Mouse (Mus musculus): ENCODE data around the gene Xrcc3. TPM values are rescaled to one million over a fixed set of nuclear protein-coding genes. Genes with fewer than 3 reads are reported as not detected.

Xrcc3 gene
- polyA plus RNA-seq, 1 experiment from 2014 or later = 10.8 TPM

DNA sequence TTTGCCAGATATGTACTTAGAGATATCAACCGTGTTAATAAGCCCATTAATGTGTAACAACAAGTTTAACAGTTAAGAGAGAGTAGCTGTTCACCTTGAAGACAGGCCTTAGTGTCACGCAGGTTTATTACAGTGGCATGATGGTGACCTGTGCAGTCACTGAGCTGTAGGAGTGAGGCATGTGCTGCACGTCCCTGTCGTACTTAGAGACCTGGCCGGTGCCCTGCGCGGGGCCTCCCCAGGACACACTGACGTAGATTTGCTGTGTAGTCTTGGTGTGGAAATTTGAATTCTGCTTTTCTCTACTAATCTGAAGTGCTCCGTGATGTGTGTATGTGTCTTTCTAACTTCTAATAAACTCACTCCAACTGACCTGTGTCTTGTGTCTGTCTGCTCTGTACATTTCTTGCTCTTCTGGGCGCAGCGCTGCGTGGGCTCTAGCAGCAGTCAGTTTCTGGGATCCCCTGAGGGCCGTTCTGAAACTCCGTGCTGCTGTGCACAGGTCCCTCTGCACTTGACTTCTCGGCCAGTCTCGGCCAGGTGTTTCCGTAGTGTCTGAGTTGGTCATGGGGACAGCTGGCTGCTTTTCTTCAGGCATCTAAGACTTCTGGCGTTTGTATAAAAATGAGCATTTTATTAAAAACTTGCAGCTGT, 19.0 kb downstream of the Xrcc3 start:
- H3K27me3 ChIP-seq = no peaks in the 10 kb centered on the region
- no peak overlapping the region for H3K27ac ChIP-seq
- no peaks in the 10 kb centered on the region for H3K9me3 ChIP-seq
- no peaks in the 10 kb centered on the region for H3K4me1 ChIP-seq
- WGBS = 92% methylated on average over 18 of the region's 18 CpGs
- H3K4me3 ChIP-seq = no peak overlapping the region
- ATAC-seq (ENCODE audit: insufficient number of reproducible peaks, insufficient read depth, low FRiP score, low TSS enrichment) = no peak
- H3K9ac ChIP-seq = no peak overlapping the region
- H3K4me2 ChIP-seq (replicated peaks) = no peak overlapping the region
- peaks cover 94% of the 10 kb centered on the region for H3K36me3 ChIP-seq

DNA sequence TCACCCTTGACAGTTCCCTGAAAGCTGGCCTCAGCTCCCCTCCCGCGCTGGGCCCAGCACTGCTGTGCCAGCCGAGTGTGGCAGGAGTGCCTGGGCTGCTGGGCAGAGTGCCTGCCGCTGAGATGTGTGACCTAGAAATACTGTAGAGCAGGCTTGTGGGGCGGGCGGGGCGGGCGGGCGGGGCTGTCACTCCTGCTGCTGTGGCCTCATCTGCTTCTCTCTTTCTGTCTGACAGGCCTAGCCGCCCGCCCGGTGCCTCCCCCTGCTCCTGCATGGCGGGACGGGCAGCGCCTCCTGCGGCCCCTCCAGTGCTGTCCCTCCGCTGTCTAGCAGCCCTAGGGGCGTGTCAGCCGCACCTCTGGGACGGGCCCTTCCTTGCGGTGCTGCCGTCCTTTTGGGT, 19.6 kb downstream of the Xrcc3 start:
- no peak; the same call in 1 of the 2 replicates for ATAC-seq (ENCODE audit: insufficient number of reproducible peaks, insufficient read depth, low FRiP score, low TSS enrichment)

DNA sequence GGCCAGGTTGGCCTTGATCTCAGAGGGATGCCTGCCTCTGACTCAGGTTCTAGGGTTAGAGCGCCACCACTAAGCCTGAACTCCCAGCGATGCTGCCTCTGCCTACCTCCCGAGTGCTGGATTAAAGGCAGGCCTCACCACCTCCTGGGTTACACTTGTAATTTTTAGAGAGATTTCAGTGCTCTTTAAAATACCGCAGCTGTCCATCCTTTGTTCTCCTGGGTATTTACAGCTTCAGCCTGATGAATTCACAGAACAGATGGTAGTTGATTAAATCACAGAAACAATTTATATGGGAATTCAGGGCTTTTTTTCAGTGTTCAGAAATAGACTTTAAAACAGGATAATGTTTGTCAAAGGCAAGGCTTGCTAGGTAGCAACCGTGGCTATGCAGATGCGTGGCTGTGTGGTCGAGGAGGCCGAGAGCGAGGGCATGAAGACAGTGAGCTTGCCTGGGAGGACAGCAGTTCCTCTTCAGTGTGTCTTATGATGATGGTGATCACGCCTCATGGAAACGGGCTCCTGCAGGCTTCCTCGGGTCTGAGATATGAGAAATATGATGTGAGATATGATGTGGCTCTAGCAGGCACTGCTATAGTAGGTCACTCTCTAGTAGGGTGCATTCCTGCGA, 22.1 kb downstream of the Xrcc3 start:
- 90% methylated on average over 13 of the region's 13 CpGs for WGBS
- no peak for ATAC-seq (ENCODE audit: insufficient number of reproducible peaks, insufficient read depth, low FRiP score, low TSS enrichment)

More for the DNA sequence above, 19.6 kb downstream of the Xrcc3 start:
- Histone ChIP-seq H3K9ac (no peak overlapping the region), H3K36me3 (peaks cover 95% of the 10 kb centered on the region), H3K4me3 (no peak overlapping the region), H3K27me3 (no peaks in the 10 kb centered on the region), H3K9me3 (no peaks in the 10 kb centered on the region), H3K27ac (no peak overlapping the region), H3K4me1 (no peaks in the 10 kb centered on the region), H3K4me2 (replicated peaks) (no peak overlapping the region)
- 82% methylated on average over 22 of the region's 22 CpGs for WGBS

DNA sequence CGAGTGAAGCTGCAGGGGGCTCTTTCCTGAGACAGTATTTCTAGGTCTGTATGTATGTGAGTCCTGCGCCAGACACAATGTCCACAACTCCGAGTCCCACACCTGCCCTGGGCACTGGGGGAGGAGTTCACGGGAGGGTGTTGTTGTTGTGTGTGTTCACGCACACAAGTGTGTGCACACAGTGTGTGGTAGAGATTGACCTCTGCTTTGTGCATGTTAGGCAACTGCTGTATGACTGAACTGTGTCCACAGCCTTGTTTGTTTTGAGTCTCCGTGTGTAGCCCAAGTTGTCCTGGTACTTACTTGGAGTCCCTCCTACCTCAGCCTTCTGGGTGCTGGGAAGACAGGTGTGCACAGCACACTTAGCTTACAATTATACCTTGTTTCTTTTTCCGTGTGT, 23.0 kb downstream of the Xrcc3 start:
- 93% methylated on average over 7 of the region's 7 CpGs for WGBS
- H3K27me3 ChIP-seq = no peaks in the 10 kb centered on the region
- H3K4me3 ChIP-seq = no peak overlapping the region
- H3K4me2 ChIP-seq (replicated peaks) = no peak overlapping the region
- H3K27ac ChIP-seq = no peak overlapping the region
- H3K4me1 ChIP-seq = no peaks in the 10 kb centered on the region
- H3K9me3 ChIP-seq = no peaks in the 10 kb centered on the region
- no peak for ATAC-seq (ENCODE audit: insufficient number of reproducible peaks, insufficient read depth, low FRiP score, low TSS enrichment)
- H3K9ac ChIP-seq = no peak overlapping the region
- peaks cover 97% of the 10 kb centered on the region for H3K36me3 ChIP-seq

More for the DNA sequence above, 22.1 kb downstream of the Xrcc3 start:
- H3K27ac ChIP-seq = no peak overlapping the region
- no peak overlapping the region for H3K4me3 ChIP-seq
- H3K27me3 ChIP-seq = no peaks in the 10 kb centered on the region
- no peak overlapping the region for H3K4me2 ChIP-seq (replicated peaks)
- H3K9me3 ChIP-seq = no peaks in the 10 kb centered on the region
- peaks cover 97% of the 10 kb centered on the region for H3K36me3 ChIP-seq
- H3K4me1 ChIP-seq = no peaks in the 10 kb centered on the region
- H3K9ac ChIP-seq = no peak overlapping the region

DNA sequence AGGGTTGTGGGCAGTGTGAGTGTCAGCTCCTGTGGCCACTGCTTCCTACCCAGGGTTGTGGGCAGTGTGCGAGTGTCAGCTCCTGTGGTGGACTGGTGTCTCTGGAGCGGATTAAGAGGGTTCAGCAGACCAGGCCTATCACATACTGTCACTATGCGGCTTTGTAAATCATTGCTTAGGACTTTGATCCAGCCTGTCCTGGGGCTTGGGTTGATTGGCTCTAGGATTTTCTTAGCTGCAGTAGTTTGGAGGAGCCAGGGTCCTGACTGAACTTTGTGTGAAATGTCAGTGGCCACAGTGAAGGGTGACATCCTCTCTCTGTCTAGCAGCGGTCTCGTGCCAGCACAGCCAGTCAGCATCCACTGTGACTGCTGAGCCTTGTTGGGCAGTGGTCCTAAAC, 23.6 kb downstream of the Xrcc3 start:
- no peak overlapping the region for H3K27ac ChIP-seq
- no peak overlapping the region for H3K4me3 ChIP-seq
- H3K27me3 ChIP-seq = no peaks in the 10 kb centered on the region
- no peaks in the 10 kb centered on the region for H3K4me1 ChIP-seq
- H3K9ac ChIP-seq = no peak overlapping the region
- WGBS = 93% methylated on average over 5 of the region's 5 CpGs
- H3K4me2 ChIP-seq (replicated peaks) = no peak overlapping the region
- ATAC-seq (ENCODE audit: insufficient number of reproducible peaks, insufficient read depth, low FRiP score, low TSS enrichment) = no peak
- H3K36me3 ChIP-seq = peaks cover 97% of the 10 kb centered on the region
- no peaks in the 10 kb centered on the region for H3K9me3 ChIP-seq

DNA sequence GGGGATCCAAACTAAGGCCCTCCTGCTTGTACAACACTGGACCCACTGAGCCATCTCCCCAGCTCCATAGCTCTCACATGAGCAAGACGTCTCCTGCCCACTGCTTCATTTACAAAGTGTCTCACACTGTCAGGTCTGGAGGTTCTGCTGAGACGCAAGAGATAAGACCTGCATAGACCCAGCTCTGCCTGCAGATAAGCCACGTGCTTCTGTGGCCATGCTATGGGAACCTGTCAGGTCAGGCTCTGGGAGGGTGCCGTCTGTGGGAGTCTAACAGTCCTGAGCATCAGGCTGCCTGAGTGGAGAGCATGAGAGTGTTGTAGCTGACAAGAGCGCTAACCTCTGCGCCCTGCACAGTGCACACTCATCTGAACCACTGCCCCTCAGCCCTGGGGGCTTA, 26.7 kb downstream of the Xrcc3 start:
- H3K36me3 ChIP-seq = peaks cover 95% of the 10 kb centered on the region
- WGBS = 92% methylated on average over 6 of the region's 6 CpGs
- no peak for ATAC-seq (ENCODE audit: insufficient number of reproducible peaks, insufficient read depth, low FRiP score, low TSS enrichment)
- H3K4me3 ChIP-seq = no peak overlapping the region
- no peak overlapping the region for H3K9ac ChIP-seq
- H3K4me2 ChIP-seq (replicated peaks) = no peak overlapping the region
- H3K27ac ChIP-seq = no peak overlapping the region
- H3K27me3 ChIP-seq = no peaks in the 10 kb centered on the region
- H3K9me3 ChIP-seq = no peaks in the 10 kb centered on the region
- H3K4me1 ChIP-seq = no peaks in the 10 kb centered on the region

DNA sequence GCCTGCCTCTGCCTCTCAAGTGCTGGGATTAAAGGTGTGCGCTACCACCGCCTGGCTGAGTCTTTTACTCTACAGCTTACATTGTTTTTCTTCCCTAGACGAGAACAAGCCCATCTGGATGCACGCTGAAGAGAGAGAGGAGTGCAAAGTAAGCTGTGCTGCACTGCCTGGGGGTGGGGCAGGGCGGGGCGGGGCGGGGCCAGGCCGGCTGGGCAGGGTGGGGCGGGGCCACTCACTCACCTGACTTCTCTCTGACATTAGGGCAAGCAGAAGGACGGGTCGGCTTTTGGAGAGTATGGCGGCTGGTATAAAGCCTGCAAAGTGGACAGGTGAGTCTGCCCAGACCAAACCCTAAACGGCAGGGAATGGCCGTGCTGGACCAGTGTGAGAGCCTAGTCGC, 28.5 kb downstream of the Xrcc3 start:
- 75% methylated on average over 15 of the region's 15 CpGs for WGBS
- Histone ChIP-seq H3K27ac (no peak overlapping the region), H3K36me3 (peaks cover 95% of the 10 kb centered on the region), H3K4me2 (replicated peaks) (no peak overlapping the region), H3K9ac (no peak overlapping the region), H3K9me3 (no peaks in the 10 kb centered on the region), H3K4me1 (no peaks in the 10 kb centered on the region), H3K4me3 (no peak overlapping the region), H3K27me3 (no peaks in the 10 kb centered on the region)
- no peak for ATAC-seq (ENCODE audit: insufficient number of reproducible peaks, insufficient read depth, low FRiP score, low TSS enrichment)

DNA sequence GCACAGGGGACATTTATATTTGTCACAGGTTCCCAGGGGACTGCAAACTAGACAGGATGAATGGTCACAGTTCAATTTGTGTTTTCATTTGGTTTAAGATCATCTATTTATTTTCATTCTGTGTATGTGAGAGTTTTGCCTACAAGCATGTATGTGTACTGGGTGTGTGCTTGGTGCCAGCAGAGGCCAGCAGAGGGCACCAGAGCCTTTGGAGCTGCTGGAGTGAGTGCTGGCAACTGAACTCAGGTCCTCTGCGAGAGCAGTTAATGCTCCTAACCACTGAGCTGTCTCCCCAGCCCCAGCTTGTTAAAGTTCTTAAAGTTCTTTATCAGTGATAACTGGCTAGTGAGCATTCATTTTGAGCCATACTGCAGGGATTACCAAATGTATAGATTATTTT, 34.1 kb downstream of the Xrcc3 start:
- Histone ChIP-seq H3K9me3 (no peaks in the 10 kb centered on the region), H3K36me3 (peaks cover 95% of the 10 kb centered on the region), H3K4me1 (no peaks in the 10 kb centered on the region), H3K9ac (no peak overlapping the region), H3K27me3 (no peaks in the 10 kb centered on the region), H3K4me2 (replicated peaks) (no peak overlapping the region), H3K4me3 (no peak overlapping the region), H3K27ac (no peak overlapping the region)
- ATAC-seq (ENCODE audit: insufficient number of reproducible peaks, insufficient read depth, low FRiP score, low TSS enrichment) = no peak
- WGBS = 100% methylated on average over 1 of the region's 1 CpGs

DNA sequence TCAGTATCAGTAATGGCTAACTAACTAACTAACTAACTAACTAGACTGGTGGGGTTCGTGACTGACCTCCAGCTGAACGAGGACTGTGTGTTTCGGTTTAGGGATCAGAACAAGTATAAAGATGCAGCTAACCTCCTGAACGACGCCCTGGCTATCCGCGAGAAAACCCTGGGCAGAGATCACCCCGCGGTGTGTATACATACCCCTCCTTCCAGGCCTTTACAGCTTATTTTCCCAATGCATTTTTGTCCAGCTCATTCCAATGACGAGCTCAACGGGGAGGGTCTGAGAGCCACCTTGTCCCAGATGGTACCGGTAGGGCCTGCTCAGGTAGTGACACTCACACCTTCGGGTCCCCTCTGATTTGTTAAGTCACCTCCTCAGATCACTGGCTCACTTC, 35.8 kb downstream of the Xrcc3 start:
- 94% methylated on average over 13 of the region's 13 CpGs for WGBS
- peaks cover 97% of the 10 kb centered on the region for H3K36me3 ChIP-seq
- no peak overlapping the region for H3K4me3 ChIP-seq
- H3K9ac ChIP-seq = no peak overlapping the region
- no peak for ATAC-seq (ENCODE audit: insufficient number of reproducible peaks, insufficient read depth, low FRiP score, low TSS enrichment)
- H3K4me2 ChIP-seq (replicated peaks) = no peak overlapping the region
- no peaks in the 10 kb centered on the region for H3K27me3 ChIP-seq
- H3K4me1 ChIP-seq = no peaks in the 10 kb centered on the region
- H3K27ac ChIP-seq = no peak overlapping the region
- H3K9me3 ChIP-seq = no peaks in the 10 kb centered on the region

DNA sequence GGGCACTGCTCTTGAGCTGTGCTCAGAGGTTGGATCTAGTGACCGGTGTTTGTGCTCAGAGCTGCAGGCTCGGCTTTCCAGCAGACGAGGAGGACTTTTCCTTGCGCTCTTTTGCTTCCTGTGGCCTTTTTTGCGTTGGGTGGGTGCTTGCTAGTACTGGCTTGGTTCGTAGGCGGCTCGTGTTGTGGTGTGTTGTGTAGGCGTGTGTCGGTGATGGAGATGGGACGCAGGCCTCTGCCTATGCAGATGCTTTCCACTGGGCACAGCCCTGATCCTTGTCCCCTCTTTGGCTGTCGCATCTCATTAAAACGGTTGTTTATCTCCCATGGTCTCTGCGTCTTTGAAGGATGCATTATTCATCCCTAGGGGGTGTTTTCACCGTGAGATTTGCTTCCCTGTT, 38.8 kb downstream of the Xrcc3 start:
- Histone ChIP-seq H3K27me3 (no peaks in the 10 kb centered on the region), H3K9ac (no peak overlapping the region), H3K4me1 (peaks cover under 1% of the 10 kb centered on the region; the same call in 1 of the 2 replicates), H3K36me3 (peaks cover 79% of the 10 kb centered on the region), H3K27ac (no peak overlapping the region), H3K9me3 (no peaks in the 10 kb centered on the region), H3K4me2 (replicated peaks) (no peak overlapping the region), H3K4me3 (no peak overlapping the region)
- ATAC-seq (ENCODE audit: insufficient number of reproducible peaks, insufficient read depth, low FRiP score, low TSS enrichment) = no peak
- WGBS = 82% methylated on average over 15 of the region's 15 CpGs

DNA sequence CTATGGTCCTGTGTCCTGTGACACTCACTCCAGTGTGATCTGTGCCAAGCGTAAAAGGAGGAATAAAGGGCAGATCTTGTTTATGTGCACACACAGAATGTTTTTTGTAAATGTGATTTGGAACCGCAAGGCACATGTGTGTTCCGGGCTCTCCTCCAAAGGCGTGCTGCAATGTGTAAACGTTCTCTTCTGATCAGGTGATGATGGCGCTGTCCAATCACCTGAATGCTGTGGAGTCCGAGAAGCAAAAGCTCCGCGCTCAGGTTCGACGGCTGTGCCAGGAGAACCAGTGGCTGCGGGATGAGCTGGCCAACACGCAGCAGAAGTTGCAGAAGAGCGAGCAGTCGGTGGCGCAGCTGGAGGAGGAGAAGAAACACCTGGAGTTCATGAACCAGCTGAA, 39.5 kb downstream of the Xrcc3 start:
- WGBS = 91% methylated on average over 16 of the region's 16 CpGs
- ATAC-seq (ENCODE audit: insufficient number of reproducible peaks, insufficient read depth, low FRiP score, low TSS enrichment) = no peak
- no peak overlapping the region for H3K4me3 ChIP-seq
- no peak overlapping the region for H3K9ac ChIP-seq
- no peak overlapping the region for H3K4me2 ChIP-seq (replicated peaks)
- peaks cover 72% of the 10 kb centered on the region for H3K36me3 ChIP-seq
- no peak overlapping the region for H3K27ac ChIP-seq
- H3K27me3 ChIP-seq = no peaks in the 10 kb centered on the region
- peaks cover 7% of the 10 kb centered on the region for H3K4me1 ChIP-seq
- H3K9me3 ChIP-seq = no peaks in the 10 kb centered on the region

DNA sequence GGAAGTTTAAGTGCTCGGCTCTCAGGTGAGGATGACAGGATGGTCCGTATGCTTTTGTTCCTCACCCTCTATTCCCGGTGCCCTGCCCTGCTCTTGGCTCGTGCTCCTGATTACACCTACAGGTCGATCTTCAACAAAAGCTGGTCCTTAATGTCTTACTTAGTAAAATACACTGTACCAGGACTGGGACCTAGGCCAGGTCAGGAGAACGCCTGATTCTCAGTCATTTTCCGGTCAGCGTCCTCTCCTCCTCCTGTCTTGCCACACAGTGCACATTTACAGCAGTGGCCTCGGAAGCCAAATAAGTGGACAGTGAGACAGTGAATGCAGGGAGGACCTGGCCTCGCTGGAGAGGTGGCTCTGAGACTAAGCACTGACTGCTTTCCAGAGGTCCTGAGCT, 43.0 kb downstream of the Xrcc3 start:
- WGBS = 91% methylated on average over 10 of the region's 10 CpGs
- Histone ChIP-seq H3K36me3 (peaks cover 39% of the 10 kb centered on the region), H3K4me1 (peaks cover 20% of the 10 kb centered on the region), H3K9me3 (no peaks in the 10 kb centered on the region), H3K4me3 (no peak overlapping the region), H3K9ac (no peak overlapping the region), H3K27me3 (no peaks in the 10 kb centered on the region), H3K4me2 (replicated peaks) (no peak overlapping the region), H3K27ac (no peak overlapping the region)
- ATAC-seq (ENCODE audit: insufficient number of reproducible peaks, insufficient read depth, low FRiP score, low TSS enrichment) = no peak

Data from embryonic facial prominence, embryonic 12.5 days (tissue).